Mouse (Mus musculus) natural killer cell, adult 2 months (primary cell): Measurements from ENCODE around the gene Lalba.
"Not testable (repeated sequence)": the region's sequence is repeated elsewhere in the genome, so short reads cannot be mapped to it uniquely, and the experiment has no call there.

Source experiments
- DNase-seq, 2 experiments: peaks; one replicate each; pipeline ENCODE4 v3.0.0; 2022; ENCODE audit warnings: low spot score in 2 of 2

Gene Lalba

DNA sequence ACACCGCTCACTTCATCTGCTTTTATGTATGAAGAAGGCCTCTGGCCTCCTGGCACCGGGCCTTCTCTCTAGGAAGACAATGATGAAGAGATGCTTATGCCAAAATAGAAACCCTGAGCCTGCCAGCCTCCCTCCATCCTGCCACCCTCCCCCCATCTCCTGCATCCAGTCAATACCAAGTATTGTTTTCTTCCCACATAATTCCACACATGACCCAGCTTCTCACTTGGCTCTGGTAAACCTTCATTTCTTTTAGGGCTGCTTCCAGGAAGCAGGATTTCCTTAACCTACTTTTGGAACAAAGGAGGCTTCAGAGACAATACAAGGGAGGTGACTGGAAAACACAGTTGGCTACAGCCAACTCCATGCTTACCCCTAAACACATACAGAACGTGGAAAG, at the start of gene Lalba:
Gene Lalba (minus strand): TSS at position 21 of the 400 bp plus-strand sequence.
- no peak for DNase-seq

DNA sequence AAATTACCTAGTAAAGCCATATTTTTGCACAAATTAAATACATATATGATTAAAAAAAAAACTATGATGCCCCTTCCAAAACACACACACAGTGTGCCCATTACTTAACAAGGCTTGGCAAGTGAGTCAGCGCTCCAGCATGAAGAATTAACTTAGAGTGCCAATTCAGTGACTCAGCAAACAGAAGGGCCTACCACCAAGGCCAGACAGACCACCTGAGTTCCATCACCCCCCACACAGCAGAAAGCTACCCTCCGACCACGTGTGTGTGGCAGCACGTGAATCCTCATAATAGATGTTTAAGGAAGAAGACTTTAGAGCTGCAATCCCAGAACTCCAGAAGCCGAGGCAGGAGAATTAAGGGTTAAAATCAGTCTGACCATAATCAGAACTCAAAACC, 49.8 kb upstream of the Lalba start:
- DNase-seq: no peak

DNA sequence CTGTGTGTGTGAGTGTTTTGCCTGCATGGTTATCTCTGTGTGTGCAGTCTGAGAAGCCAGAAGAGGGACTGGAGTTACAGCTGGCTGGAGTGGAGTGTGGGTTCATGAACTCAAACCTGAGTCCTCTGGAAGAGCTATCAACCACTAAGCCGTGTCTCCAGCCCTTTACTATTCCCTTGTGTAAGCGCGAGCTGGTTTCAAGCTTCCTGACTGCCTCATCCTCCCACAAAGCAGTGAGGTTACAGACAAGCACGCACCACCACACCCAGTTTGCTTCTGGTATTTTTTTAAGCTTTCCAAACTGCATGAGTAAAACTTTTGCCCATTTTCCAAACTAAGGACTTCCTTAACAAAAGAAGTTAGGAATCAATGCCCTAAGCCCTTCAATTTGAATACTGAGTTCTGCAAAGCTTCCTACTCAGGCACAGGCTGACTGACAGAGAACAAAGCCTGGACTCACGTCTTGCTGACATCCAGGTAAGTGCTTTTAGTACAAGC, 45.6 kb upstream of the Lalba start:
- no peak for DNase-seq

DNA sequence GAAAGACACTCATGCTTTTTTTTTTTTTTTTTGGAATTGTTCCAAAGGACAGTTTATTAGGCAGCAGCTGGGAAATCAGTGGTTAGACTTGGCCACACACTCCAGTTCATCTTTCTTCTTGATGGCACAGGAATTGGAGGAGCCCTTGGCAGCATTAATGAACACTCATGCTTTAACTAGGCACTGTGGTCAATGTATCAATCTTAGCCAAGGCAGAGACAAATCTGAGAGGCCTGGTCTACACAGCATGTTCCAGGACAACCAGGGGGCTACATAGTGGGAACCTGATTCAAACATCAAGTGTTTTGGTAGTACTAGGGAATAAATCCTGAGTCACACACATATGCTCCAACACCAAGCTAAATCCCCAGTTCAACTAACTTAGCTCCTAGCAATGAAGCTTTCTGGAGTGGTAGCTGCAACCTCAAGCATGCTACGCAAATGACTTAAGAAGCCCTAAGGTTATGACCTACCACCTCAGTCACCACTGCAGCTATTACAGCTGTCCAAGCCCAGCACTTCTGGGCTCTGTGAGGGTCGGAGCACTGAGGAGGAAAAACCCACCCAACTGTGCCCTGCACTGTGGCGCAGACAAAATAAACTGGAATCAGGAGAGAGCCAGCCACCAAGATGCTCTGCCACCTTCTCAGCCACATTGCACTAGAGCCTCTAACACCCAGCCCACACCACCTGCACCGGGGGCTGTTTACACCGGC, 44.7 kb upstream of the Lalba start:
- no peak for DNase-seq

- DNase-seq: no peak
Measured at GRCm38 (mm10) chr15:98526057-98526456, 43.5 kb upstream of the Lalba start.

- no peak for DNase-seq
Measured at GRCm38 (mm10) chr15:98521245-98521644, 38.7 kb upstream of the Lalba start.

DNA sequence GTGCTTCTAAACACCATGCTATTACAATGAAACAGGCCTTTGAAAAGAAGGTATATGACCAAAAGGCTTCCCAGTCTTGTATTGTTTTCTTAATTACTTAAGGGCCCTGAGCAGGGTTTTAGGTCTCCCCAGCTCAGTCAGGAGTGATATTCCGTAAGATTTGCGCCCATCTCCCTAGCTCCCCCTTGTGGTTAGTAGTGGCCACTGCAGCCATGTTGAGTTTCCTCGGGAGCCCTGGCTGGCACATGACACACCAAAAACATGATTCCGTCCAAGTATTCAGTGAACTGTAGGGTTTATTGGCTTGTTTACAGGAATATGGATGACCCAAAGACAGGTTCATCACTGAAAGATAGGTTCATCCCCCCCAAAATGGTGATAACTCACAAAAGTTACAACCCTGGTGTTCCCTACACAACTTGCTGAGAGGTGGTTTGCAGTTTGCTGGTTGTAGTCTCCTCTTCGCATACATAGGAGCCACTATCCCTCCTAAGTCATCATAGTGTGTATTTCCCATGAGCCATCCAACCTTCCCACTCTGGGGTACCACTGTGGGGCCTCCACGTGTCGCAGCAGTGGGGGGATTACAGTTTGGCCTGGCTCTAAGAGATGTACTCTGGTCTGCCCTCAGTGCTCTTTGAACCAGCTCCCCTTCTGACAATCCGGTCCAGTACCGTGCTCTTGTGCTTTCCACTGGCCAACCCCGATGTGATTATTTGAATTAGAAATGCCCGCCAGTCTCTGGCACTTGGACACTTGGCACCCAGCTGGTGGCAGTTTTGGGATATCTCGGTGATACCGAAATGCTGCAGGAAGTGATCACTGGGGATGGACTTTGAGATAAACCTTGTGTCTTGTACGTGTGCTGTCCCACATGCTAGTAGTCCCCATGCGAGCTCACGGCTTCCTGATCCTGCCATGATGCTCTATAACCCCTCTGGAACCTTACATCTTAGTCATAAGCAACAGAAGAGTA, 35.1 kb upstream of the Lalba start:
- DNase-seq: peak; percentile 36 to 62

DNA sequence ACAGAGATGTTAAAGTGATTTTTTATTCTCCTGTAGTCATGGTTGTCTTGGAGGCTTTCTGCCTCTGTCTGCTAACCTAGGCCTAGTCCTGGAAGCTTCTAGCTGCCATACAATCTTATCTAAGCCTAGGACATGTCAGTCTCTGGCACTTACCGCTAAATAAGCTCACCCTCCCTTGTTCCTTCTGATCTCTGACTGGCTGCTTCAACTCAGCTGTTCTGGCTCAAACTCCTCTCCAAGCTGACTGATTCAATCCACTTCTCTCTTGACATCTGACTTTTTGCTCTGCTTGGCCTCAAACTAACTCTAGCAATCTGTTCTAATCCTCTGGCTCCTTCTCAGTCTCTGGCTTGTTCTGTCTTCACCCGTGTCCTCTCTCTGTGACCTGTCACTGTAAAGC, 32.3 kb upstream of the Lalba start:
- DNase-seq: not testable (repeated sequence)

DNA sequence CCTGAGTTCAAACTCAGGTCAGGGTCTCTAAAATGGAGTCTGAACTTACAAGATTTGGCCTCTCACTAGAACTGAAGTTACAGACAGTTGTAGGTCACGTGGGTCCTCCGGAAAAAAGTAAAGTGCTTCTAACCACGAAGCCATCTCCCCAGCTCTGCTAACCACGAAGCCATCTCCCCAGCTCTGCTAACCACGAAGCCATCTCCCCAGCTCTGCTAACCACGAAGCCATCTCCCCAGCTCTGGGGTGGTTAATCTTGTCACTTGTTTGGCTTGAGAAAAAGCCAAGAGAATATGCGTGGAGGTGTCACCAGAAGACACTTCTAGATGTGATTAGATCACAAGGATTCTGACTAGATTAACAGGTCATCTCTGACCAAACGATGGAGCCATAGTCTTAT, 31.6 kb upstream of the Lalba start:
- peak; percentile 43 to 63 for DNase-seq

DNA sequence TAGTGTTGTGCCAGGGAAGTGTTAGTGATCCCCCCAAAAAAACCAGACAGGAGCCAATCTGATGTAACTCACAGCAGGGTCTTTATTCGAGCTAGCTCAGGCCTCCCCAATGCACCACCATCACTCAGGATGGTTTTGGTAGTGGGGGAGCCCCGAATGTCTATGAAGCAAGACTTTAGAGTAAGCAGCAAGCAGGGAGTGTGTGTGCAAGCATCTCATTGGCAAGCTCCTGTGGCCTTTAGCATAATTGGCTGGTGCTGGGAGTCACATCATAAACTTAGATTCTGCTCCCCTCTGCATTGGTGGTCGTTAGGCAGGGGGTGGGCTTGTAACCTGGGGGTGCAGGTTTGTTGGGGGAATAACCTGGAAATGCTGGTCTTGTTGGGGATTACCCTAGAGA, 31.2 kb upstream of the Lalba start:
- not testable (repeated sequence) for DNase-seq

DNA sequence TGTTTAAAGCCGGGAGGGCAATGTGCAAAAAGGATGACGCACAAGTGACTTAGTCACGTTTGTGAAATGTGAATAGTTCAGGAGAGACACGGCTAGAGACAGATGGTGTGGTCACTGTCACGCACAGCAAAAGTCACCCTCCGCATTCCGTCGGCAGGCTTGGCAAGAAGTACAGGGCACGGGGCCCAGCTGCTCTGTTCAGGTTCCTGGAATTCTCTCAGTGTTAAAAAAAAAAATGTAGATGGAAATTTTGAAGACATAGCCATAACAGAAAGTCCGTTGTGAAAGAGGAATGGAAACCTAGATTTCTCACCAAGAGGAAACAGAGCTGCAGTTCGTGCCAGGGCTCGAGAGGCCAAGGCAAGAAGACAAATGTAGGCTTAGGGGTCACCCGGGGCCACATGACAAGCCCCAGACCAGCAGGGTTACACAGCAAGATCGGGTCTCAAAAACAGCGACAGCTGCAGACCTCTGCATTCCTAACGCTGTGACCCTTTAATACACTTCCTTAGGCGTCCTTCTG, 30.3 kb upstream of the Lalba start:
- DNase-seq: peak in 1 of 2 experiments; percentile 34

DNA sequence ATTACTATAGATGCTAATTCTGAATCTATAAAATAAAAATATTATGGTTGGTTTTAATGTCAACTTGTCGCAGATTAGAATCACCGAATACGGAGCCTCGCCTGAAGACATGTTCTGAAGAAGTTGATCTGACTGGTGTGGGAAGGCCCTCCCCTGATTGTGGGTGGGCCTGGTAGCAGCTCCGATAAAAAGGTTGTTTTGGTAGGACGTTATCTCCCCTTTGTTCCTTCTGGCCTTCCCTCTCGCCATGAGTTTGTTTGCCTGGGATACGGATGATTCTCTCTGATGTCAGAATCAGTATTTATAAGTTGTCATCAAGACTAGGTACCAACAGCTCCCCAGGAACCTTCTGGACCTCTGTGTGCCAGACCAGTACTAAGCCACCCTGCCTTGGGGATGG, 29.7 kb upstream of the Lalba start:
- DNase-seq: no peak

DNA sequence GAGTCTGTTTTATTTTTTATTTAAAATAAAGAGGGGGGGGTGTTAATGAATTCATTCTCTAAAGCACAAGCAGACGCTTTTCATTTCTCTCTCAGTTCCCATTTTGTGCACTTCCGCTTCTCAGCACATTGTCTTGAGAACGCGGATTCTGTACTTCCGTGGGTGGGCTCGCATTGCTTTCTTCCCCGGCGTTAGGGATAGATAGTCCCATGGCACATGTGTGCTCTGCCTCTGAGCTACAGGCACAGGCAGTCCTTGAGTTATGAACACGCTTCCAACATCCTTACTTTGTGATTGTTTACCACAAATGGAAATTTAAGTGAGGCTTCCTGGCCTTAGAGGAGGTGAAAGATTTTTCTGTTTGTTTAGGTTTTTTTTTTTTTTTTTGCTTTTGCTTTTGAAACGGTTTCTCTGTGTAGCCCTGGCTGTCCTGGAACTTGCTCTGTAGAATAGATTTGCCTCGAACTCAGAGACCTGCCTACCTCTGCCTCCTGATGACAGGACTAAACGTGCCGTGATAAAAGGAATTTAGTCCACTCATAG, 28.9 kb upstream of the Lalba start:
- peak in 1 of 2 experiments; percentile 52 for DNase-seq

DNA sequence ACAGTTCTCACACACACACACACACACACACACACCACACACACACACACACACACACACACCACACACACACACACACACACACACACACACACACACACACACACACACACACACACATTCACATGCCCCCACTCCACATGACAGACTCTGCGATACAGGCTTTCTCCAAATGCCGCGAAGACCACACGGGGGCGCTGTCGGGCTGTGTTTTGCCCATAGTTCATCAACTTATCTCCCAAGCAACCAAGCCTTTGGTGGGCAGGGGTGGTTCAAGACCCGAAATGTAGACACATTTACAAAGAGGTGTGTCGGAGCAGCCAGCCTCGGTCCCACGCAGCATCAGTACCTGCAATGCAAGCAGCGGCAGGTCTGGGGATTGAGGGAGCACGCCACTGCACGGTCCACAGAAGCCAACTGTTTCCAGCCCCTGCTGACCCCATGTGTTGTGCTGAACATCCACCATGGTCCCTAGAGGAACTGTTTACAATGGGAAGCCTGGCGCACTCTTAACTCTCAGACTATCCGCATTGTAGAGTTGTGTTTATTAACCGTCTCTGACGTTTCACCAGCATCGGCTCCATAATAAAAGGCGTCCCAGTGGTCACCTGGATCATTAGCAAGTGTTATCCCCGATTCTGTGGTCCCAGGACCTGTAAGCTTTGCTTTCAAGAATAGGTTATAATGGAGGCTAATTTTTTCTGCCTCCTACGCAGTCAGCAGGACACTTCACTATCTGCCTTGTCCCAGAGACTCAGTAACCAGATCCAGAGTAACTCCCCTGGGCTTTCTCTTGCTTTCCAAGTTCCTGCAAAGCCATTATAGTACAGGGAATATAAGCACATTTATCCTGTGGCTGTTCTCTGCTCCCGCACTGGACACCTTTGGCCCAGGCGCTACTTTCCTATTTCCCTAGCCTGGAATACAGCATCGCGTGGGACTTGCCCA, 28.2 kb upstream of the Lalba start:
- DNase-seq: peak; percentile 63 to 81

DNA sequence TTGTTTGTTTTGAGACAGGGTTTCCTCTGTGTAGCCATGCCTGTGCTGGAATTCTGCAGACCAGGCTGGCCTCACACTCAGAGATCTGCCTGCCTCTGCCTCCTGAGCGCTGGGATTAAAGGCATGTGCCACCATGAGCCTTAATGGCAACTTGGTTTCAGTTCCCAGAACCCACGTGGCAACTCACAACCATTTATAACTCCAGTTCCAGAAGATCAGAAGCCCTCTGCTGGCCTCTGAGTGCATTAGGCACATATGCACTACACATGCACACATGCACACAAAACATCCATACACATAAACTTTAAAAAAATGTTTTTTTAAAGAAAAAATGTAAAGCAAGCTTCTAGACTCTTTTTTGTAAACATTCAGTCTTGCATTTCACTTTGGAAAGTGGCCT, 26.9 kb upstream of the Lalba start:
- DNase-seq: no peak

GRCm38 (mm10) chr15:98507321-98507720, 24.8 kb upstream of the Lalba start:
- no peak for DNase-seq

DNA sequence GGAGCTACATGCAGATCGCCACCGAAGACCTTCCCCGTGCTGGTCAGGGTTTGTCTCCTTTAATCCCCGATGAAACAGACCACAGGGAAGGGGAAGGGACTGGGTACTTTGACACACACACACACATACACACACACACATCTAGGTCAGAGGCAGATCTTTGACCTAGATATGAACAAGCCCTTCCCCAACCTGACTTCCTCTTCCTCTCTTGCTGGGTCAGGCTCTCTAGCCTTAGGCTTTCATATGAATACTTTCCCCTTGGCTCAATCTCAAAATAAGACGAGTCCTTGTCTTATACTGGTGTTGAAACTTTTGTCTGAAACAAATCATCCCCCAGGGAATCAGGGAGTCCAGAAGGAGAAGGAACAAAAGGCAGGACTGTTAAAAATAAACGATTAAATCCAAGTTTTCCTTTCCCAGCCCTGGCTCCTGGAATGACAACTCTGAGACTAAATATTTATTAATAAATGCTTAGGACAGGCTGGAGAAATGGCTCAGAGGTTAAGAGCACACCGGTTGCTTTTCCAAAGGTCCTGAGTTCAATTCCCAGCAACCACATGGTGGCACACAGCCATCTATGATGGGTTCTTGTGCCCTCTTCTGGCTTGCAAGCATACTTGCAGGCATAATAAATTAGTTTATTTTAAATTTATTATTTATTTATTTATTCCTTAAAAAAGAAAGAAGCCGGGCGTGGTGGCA, 23.9 kb upstream of the Lalba start:
- DNase-seq: no peak

DNA sequence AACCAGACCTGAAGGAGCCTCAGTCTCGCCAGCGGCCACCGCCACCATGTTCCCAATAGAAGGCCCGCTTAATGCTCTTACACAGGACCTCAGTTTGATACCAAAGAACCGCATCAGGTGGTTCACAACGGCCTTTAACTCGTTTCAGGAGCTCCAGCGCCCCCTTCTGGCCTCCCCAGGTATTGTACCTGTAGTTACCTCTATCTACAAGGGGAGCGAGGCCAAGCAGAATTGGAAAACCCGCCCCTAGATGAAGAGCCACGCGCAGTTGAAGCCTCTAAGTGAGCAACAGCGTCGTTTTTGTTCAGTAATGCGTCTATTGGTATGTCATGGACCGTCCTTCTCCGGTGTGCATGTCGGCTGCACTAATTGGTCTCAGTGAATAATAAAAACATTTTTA, 22.0 kb upstream of the Lalba start:
- DNase-seq: peak; percentile 41 to 81

GRCm38 (mm10) chr15:98503317-98503716, 20.8 kb upstream of the Lalba start:
- DNase-seq: no peak

GRCm38 (mm10) chr15:98497631-98498030, 15.1 kb upstream of the Lalba start:
- DNase-seq: no peak
